Mouse (Mus musculus) hindbrain, embryonic 10.5 days (tissue): ENCODE measurements around the gene Zscan2. TPM values are rescaled to one million over a fixed set of nuclear protein-coding genes. Genes with fewer than 3 reads are reported as not detected.

Experiments used
- DNase-seq: peaks from one replicate; pipeline ENCODE4 v3.0.0-alpha.2; 2017; ENCODE audit warnings: low spot score
- H3K27ac ChIP-seq: fragments of 300-500 bp; sonication (generic); 2 replicates; pipeline ENCODE4 v1.5.1; 2016; ENCODE audit warnings: mild to moderate bottlenecking, moderate library complexity
- H3K27me3 ChIP-seq: fragments of 300-500 bp; sonication (generic); 2 replicates; pipeline ENCODE4 v1.6.1; 2016; ENCODE audit warnings: mild to moderate bottlenecking; ENCODE audit not compliant: poor library complexity, insufficient read depth, severe bottlenecking
- H3K36me3 ChIP-seq: fragments of 300-500 bp; sonication (generic); 2 replicates; pipeline ENCODE4 v1.6.1; 2016; ENCODE audit warnings: mild to moderate bottlenecking, moderate library complexity
- H3K4me1 ChIP-seq: fragments of 300-500 bp; sonication (generic); replicated peaks from 2 replicates; pipeline ENCODE4 v1.6.1; 2016; ENCODE audit warnings: mild to moderate bottlenecking
- H3K4me3 ChIP-seq: fragments of 300-500 bp; sonication (generic); 2 replicates; pipeline ENCODE4 v1.5.1; 2016; ENCODE audit warnings: mild to moderate bottlenecking, moderate library complexity
- H3K9me3 ChIP-seq: fragments of 300-500 bp; sonication (generic); 2 replicates; pipeline ENCODE4 v1.6.1; 2016; ENCODE audit warnings: mild to moderate bottlenecking, moderate library complexity
- WGBS: fragments of 180-500 bp; shearing (Covaris S2); methylation state at CpG from one replicate; pipeline ENCODE4 v1.1.7; 2016; 5-methylcytosine and 5-hydroxymethylcytosine counted together
- polyA plus RNA-seq: library from polyadenylated mRNA; unstranded; fragments of >200 nt; fragmentation: Nextera tagmentation; extraction: Ambion mirVana; gene quantifications from 2 replicates; pipeline ENCODE4 v1.2.1, GENCODE M21; 2016

Zscan2 gene
- polyA plus RNA-seq, 1 experiment from 2014 or later: 4.0 TPM

DNA sequence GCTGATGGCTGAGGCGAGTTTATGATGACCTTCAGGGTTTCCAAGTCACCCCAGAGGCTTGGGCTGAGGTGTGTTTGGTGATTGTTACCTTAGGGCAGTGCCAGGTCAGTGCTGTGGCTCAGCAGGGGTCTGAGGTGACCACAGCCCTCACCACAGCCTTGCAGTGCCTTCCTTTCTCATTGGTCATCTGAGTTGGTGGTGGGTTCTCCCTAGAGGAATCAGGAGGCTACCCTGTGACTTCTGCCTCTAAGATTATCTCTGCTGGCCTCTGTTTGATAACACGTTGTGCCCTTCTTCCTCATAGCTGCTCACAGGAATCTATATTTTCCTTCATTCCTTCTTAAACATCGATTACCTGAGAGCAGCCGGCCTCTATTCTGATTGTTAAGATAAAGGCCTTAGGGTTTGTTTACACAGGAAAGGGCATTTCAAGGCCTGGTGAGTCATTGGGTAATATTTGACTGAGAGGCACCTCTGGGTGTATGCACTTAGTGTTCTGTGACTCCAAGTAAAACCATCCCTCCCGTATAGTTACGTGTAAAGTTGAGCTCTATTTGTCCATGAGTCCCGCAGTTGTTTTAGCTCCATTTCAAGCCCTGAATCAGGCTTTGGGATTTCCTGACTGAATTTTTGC lies 5.9 kb downstream of the Zscan2 start:
- 88% methylated on average over 7 of the region's 7 CpGs for WGBS
- Histone ChIP-seq H3K27me3 (no peaks in the 10 kb centered on the region), H3K36me3 (peaks cover 87% of the 10 kb centered on the region)

DNA sequence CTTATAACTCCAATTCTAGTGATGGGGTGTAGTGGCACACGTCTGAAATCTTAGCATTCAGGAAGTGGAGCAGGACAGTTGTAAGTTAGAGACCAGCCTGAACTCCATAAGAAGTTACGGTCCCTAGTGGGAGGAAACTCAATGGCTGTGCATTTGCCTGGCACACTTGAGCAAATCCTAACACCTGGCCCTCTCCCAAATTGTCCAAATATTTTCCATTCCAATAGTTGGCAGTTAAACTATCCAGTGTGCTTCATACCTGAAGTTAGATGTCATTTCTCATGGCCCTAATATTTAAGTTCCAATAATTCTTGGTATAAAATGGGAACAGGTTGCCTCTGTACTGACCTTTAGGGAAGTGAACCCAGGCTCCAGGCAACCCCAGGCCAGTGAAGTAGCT lies 8.0 kb downstream of the Zscan2 start:
- H3K4me3 ChIP-seq: no peak overlapping the region
- H3K27me3 ChIP-seq: peaks cover 8% of the 10 kb centered on the region
- H3K4me1 ChIP-seq: peaks cover 12% of the 10 kb centered on the region; the same call in 1 of the 2 replicates
- H3K27ac ChIP-seq: no peak overlapping the region
- H3K9me3 ChIP-seq: 0 out of 2 replicates have a peak, but pooled peaks cover 3% of the 10 kb centered on the region
- DNase-seq: no peak
- H3K36me3 ChIP-seq: peaks cover 97% of the 10 kb centered on the region
- WGBS: 98% methylated on average over 2 of the region's 2 CpGs

More for the DNA sequence above, 5.9 kb downstream of the Zscan2 start:
- H3K9me3 ChIP-seq: no peaks in the 10 kb centered on the region
- no peak overlapping the region for H3K4me3 ChIP-seq
- H3K4me1 ChIP-seq: peaks cover 29% of the 10 kb centered on the region
- H3K27ac ChIP-seq: no peak overlapping the region
- no peak for DNase-seq

DNA sequence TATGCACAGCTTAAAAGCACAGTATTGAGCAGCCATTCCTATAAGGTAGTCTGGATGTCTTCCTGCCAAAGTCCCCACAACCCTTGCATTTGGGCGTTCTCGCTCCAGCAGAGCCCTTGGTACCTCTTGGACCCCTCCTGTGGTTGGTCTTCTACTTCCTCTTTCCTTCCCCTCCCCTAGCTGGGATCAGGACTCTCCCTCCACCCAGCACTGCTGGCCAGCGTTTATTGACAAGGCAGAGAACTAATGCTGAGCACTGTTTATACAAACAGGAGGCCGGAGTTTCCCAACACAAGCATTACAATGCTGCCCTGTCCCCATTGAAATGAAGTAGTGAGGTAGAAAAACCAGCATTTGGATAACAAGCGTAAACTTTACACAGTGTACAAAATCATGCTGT lies 12.3 kb downstream of the Zscan2 start:
- WGBS: 88% methylated on average over 5 of the region's 5 CpGs
- H3K36me3 ChIP-seq: peaks cover 97% of the 10 kb centered on the region
- no peak overlapping the region for H3K27ac ChIP-seq

DNA sequence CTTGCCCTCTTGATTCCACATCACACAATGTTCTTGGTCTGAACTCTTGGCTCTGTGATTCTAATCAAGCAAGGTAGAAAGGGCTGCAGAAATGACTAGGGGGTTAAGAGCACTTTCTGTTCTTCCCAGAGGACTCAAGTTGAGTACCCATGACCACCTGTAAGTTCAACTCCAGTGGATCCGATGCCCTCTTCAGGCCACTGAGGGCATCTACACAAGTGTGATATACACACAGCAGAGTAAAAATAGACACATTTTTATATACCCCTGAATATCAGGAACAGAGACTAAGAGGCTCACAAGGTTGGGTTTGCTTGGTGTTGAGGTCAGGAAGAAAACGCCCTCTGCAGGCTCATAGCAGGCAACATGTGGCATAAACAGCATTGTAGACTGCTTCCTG lies 12.9 kb downstream of the Zscan2 start:
- 91% methylated on average over 2 of the region's 2 CpGs for WGBS
- peaks cover 4% of the 10 kb centered on the region; the same call in 1 of the 2 replicates for H3K4me1 ChIP-seq
- H3K36me3 ChIP-seq: peaks cover 96% of the 10 kb centered on the region
- peaks cover 45% of the 10 kb centered on the region for H3K27me3 ChIP-seq
- no peak overlapping the region for H3K27ac ChIP-seq
- DNase-seq: no peak
- 0 out of 2 replicates have a peak, but pooled peaks cover 3% of the 10 kb centered on the region for H3K9me3 ChIP-seq
- no peak overlapping the region for H3K4me3 ChIP-seq

More for the DNA sequence above, 12.3 kb downstream of the Zscan2 start:
- H3K9me3 ChIP-seq: 0 out of 2 replicates have a peak, but pooled peaks cover 3% of the 10 kb centered on the region
- DNase-seq: no peak
- H3K4me3 ChIP-seq: no peak overlapping the region
- peaks cover 4% of the 10 kb centered on the region; the same call in 1 of the 2 replicates for H3K4me1 ChIP-seq
- peaks cover 45% of the 10 kb centered on the region for H3K27me3 ChIP-seq

DNA sequence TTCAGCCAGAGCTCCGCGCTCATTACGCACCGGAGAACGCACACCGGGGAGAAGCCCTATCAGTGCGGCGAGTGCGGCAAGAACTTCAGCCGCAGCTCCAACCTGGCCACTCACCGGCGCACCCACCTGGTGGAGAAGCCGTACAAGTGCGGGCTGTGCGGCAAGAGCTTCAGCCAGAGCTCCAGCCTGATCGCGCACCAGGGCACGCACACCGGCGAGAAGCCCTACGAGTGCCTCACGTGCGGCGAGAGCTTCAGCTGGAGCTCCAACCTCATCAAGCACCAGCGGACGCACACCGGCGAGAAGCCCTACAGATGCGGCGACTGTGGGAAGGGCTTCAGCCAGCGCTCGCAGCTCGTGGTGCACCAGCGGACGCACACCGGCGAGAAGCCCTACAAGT lies 15.0 kb downstream of the Zscan2 start:
- H3K27me3 ChIP-seq: peaks cover 45% of the 10 kb centered on the region
- no peak overlapping the region for H3K4me3 ChIP-seq
- WGBS: 30% methylated on average over 37 of the region's 37 CpGs
- peaks cover 4% of the 10 kb centered on the region; the same call in 1 of the 2 replicates for H3K4me1 ChIP-seq
- 0 out of 2 replicates have a peak, but pooled peaks cover 3% of the 10 kb centered on the region for H3K9me3 ChIP-seq
- DNase-seq: no peak
- peaks cover 75% of the 10 kb centered on the region for H3K36me3 ChIP-seq
- no peak overlapping the region for H3K27ac ChIP-seq

DNA sequence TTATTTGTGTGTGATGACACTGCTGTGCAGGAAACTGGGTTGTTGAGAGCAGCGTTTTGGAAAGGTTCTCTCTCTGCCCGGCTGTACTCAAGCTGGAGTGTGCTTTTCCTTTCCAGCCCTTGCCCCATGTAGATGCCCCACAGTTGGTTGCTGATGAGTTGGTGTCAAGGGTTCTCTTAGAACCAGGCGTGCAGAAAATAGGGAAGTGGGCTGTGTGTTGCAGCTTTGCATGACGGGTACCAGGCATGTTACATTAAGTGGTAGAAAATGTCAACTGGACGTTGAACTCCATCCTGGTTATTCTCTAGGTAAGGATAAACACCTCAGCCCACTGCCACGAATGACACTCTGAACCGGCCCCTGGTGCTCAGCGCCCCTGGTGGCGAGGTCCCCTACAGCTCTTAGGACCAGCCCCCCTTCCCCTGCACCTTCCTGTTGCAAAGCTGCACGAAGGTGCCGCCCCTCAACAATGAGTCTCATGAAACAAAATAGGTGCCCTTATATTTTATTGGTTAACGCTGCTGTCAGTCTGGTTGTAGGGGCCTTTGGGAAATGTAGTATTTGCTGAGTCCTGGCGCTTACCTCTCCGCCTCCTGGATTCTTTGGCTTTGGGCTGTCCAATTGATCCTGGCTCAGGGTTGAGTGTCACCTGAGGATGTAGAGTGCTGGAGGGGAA lies 22.2 kb downstream of the Zscan2 start:
- Histone ChIP-seq H3K36me3 (peaks cover 5% of the 10 kb centered on the region), H3K27ac (no peak overlapping the region), H3K4me3 (0 out of 2 replicates have a peak overlapping the region, but pooled peaks have one; percentile 2), H3K27me3 (no peaks in the 10 kb centered on the region), H3K4me1 (0 out of 2 replicates have a peak, but pooled peaks cover 7% of the 10 kb centered on the region), H3K9me3 (no peaks in the 10 kb centered on the region)
- 23% methylated on average over 14 of the region's 14 CpGs for WGBS
- DNase-seq: peak; percentile 30

DNA sequence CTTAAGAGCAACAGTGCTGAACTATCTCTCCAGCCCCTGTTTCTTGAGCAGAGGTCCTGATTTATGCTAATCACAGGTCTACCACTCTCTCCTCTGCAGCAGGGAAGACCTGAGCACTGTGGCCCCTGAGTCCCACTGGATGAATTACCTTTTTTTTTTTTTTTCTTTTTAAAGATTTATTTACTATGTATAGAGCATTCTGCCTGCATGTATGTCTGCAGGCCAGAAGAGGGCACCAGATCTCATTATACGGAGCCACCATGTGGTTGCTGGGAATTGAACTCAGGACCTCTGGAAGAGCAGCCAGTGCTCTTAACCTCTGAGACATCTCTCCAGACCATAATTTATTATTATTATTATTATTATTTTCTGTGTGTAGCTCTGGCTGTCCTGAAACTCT lies 24.9 kb downstream of the Zscan2 start:
- Histone ChIP-seq H3K9me3 (no peaks in the 10 kb centered on the region), H3K27me3 (no peaks in the 10 kb centered on the region), H3K36me3 (peaks cover 20% of the 10 kb centered on the region), H3K4me3 (no peak overlapping the region), H3K4me1 (peaks cover 22% of the 10 kb centered on the region), H3K27ac (no peak overlapping the region)
- no peak for DNase-seq
- WGBS: 27% methylated on average over 1 of the region's 1 CpGs

DNA sequence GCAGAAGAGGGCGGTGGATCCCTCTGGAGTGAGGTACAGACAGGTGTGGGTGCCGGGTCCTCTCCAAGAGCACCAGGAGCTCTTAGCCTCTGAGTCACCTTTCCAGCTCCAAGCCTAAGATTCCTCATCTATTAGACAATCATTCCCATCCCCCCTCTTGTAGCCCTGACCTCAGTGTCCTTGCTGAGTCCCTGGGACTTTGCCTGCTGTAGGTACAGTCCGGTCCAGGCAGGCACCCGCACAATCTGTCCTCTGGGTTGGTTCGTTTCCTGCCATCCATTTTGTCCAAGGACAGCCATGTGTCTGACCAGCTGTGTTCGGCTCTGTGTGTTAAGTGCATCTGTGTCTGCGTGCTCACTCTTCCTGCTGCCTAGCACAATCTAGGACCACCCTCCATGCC lies 27.9 kb downstream of the Zscan2 start:
- Histone ChIP-seq H3K9me3 (no peaks in the 10 kb centered on the region), H3K36me3 (peaks cover 50% of the 10 kb centered on the region), H3K27me3 (no peaks in the 10 kb centered on the region), H3K4me1 (peaks cover 15% of the 10 kb centered on the region), H3K4me3 (no peak overlapping the region), H3K27ac (peak overlapping the region; percentile 78)
- DNase-seq: no peak
- WGBS: 79% methylated on average over 7 of the region's 7 CpGs

DNA sequence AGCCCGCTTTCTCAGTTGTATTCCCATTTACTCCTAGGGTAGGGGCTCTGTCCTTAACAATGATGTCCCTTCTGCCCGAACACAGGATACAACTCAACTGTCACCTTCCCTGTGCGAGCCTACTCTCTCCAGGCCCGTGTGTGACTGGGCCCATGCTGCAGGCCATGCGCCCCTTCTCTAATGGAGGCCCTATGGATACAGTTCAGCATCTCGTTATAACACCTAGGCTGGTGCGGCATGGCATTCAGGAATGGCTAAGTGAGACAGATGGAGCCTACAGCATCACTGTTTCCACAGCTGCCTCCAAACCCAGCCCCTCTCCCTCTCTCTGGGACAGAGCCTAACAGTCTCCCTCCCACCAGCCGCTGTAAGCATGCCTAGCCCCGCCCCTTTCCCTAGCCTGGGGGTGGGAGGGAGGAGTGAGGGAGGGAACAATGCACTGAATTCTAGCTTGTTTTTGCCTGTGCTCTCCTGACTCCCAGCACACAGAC lies 28.3 kb downstream of the Zscan2 start:
- Histone ChIP-seq H3K9me3 (no peaks in the 10 kb centered on the region), H3K4me3 (no peak overlapping the region), H3K36me3 (peaks cover 54% of the 10 kb centered on the region), H3K27me3 (no peaks in the 10 kb centered on the region), H3K4me1 (peaks cover 15% of the 10 kb centered on the region), H3K27ac (peak overlapping the region; percentile 78)
- DNase-seq: peak; percentile 69
- WGBS: 47% methylated on average over 9 of the region's 9 CpGs

DNA sequence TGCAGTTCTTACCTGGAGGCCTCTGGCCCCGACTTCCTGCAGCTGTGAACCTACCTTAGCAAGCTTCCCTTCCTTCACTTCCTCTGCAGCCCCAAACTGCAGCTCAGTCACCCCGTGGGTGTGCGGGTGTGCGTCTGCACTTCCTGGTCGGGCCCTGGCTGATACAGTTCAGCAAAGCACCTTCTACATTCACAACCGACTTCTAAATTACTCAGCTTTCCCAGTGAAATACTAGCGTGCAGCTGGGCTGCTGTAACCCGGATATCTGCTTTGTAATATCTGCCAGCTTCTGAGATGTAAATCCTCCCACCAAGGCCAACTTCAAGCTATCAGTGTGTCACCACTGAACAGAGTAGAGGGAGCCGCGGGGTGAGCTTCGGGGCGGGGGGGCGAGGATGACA lies 29.1 kb downstream of the Zscan2 start:
- peaks cover 62% of the 10 kb centered on the region for H3K36me3 ChIP-seq
- no peaks in the 10 kb centered on the region for H3K9me3 ChIP-seq
- H3K27me3 ChIP-seq: no peaks in the 10 kb centered on the region
- H3K27ac ChIP-seq: peak overlapping the region; percentile 78
- no peak for DNase-seq
- H3K4me1 ChIP-seq: peaks cover 15% of the 10 kb centered on the region
- 85% methylated on average over 13 of the region's 13 CpGs for WGBS
- no peak overlapping the region for H3K4me3 ChIP-seq

DNA sequence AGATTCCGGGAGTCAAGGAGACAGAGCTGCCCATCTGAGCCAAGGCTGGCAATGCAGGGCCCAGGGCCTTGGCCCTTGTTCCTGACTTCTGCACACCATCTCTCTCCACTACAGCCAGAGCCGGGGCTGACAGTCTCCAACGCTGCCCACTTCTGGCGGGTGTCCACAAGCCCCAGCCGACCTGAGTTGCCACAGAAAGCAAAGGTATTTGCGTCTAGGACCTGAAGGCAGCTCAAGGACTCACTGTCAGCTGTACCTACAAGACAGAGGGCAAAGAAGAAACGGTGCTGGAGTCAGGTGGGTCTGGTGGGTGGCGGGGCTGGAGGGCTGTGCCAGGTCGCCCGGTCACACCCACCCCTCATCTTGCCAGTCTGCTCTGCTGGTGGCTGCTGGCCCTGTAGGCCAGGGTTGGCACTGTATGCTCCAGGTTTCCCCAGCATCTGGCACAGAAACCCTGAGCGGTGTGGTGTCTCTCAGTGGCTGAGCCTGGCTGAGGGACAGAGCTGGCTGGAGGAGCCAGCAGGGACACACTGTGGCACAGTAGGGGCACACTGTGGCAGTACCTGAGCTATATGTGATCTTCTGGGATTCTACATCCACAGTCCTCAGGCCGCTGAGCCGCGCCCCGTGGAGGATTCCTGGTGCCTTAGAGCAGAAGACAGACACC lies 32.5 kb downstream of the Zscan2 start:
- WGBS: 92% methylated on average over 15 of the region's 15 CpGs
- no peak overlapping the region for H3K27ac ChIP-seq
- H3K36me3 ChIP-seq: peaks cover 96% of the 10 kb centered on the region
- H3K4me3 ChIP-seq: no peak overlapping the region
- H3K4me1 ChIP-seq: peaks cover 15% of the 10 kb centered on the region
- no peaks in the 10 kb centered on the region for H3K27me3 ChIP-seq
- H3K9me3 ChIP-seq: no peaks in the 10 kb centered on the region
- no peak for DNase-seq

DNA sequence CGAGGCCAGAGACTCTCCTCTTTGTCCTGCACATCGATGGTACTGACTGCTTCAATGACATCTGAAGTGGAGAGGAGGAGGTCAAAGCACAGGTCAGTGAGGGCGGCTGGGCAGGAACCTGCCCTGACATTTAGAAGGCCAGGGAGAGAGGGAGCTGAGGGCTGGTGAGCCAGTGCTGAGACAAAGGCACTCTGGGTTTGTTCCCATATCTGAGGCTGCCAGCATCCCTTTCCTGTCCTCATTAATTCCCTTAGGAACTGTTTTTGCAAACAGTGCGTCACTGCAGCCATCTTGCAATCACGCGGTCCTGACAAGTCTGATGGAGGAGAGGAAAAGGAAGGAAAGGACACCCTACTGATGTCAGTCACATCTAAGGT lies 33.0 kb downstream of the Zscan2 start:
- no peak overlapping the region for H3K4me3 ChIP-seq
- WGBS: 82% methylated on average over 6 of the region's 6 CpGs
- H3K4me1 ChIP-seq: peaks cover 12% of the 10 kb centered on the region
- H3K27ac ChIP-seq: no peak overlapping the region
- no peak for DNase-seq
- no peaks in the 10 kb centered on the region for H3K27me3 ChIP-seq
- no peaks in the 10 kb centered on the region for H3K9me3 ChIP-seq
- peaks cover 100% of the 10 kb centered on the region for H3K36me3 ChIP-seq

DNA sequence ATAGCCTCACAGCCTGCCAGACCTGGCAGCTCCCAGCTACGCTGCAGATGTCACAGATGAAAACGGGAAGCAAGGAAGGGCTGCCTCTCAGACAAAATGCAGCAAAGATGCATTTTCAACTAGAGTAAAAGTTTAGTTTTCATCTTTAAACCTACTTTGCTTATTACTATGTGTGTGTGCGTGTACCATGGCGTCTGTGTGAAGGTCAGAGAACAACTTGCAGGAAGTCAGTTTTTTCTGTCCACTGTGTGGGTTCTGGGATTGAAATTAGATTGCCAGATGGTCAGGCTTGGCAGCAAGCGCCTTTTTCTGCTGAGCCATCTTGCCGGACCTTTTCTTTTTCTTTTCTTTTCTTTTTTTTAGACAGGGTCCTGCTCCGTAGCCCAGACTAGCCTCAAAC lies 33.5 kb downstream of the Zscan2 start:
- peaks cover 99% of the 10 kb centered on the region for H3K36me3 ChIP-seq
- 91% methylated on average over 7 of the region's 7 CpGs for WGBS

More for the DNA sequence above, 33.5 kb downstream of the Zscan2 start:
- no peak for DNase-seq
- H3K27ac ChIP-seq: no peak overlapping the region
- no peaks in the 10 kb centered on the region for H3K27me3 ChIP-seq
- H3K9me3 ChIP-seq: no peaks in the 10 kb centered on the region
- H3K4me3 ChIP-seq: no peak overlapping the region
- H3K4me1 ChIP-seq: peaks cover 7% of the 10 kb centered on the region
